Mouse (Mus musculus) left cerebral cortex, adult 8-10 months (tissue): ENCODE data around the gene Ndufb7. TPM values are rescaled to one million over a fixed set of nuclear protein-coding genes. Genes with fewer than 3 reads are reported as not detected.
"Not testable (repeated sequence)": the region's sequence is repeated elsewhere in the genome, so short reads cannot be mapped to it uniquely, and the experiment has no call there.

Experiments used
- DNase-seq, 2 experiments: peaks; one replicate each; pipeline ENCODE4 v3.0.0; 2022; ENCODE audit warnings: low spot score in 2 of 2
- total RNA-seq, 4 experiments: library from RNA; stranded (reverse); gene quantifications; 2 replicates each; pipeline ENCODE4 v1.2.4; 2022

The Ndufb7 gene
- total RNA-seq: 100 to 1,000 TPM; 115 to 152 (median 134) TPM

GRCm38 (mm10) chr8:83566469-83567395 is at the start of gene Ndufb7:
Gene Ndufb7 (plus strand): TSS chr8:83566671.
- DNase-seq: peak; percentile 93 to 95

DNA sequence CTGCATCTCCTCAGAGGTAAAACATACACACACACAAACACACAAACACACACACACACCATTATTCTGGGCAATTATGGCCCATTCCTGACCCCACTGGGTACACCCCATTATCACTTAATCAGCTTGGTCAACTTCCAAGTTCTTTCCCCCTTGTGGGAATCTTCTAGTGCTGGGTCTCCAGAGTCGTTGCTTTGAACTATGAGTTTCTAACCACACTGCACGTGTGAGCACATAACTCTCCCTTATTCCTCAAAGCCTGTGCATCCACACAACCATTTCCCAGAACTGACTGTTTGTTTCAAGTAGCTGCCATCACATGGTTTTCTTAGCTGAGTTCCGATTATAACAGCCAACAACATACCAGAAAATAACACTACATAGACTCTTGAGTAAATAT is 46.0 kb upstream of the Ndufb7 start:
- DNase-seq: no peak

DNA sequence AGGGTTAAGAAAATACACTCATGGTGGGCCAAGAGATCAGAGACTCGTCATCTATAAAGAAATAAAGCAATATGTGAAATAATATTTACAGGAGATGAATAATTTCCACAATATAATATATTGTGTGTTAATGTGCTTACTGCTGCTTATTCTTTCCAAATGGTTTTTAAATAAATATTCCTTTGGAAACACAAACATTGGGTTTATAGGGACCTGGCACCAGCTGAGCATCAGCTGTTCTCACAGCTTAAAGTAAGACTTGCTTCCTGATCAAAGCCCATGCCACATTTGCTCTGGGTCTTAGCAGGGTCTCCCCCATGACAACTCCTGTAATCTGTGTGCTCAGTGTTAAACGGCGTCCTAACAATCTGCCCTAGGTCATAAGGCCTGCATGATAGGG is 45.6 kb upstream of the Ndufb7 start:
- not testable (repeated sequence) for DNase-seq

- no peak for DNase-seq
These were observed 45.2 kb upstream of the Ndufb7 start for GRCm38 (mm10) chr8:83521310-83521709.

DNA sequence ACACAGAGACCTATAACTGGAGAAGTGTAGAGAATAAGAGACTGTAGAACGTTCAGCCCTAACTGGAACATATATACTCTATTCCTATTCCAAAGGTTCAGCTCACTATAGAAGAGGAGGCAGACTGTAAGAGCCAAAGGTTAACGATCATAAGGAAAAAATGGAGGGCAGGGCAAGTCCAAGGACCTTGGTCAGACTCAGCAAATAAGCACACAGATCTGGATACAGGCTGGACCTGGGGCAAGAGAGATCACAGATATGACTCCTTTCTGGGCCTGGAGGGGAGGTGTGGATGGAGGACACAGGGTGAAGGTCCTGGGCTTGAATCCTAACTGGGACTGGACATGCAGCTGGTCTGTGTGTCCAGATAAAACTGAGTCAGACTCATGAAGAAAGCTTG is 31.7 kb upstream of the Ndufb7 start:
- DNase-seq: no peak

GRCm38 (mm10) chr8:83535736-83536135 is 30.7 kb upstream of the Ndufb7 start, which contains the start of gene Olfr370:
Gene Olfr370 (plus strand): TSS chr8:83535780.
- no peak for DNase-seq

DNA sequence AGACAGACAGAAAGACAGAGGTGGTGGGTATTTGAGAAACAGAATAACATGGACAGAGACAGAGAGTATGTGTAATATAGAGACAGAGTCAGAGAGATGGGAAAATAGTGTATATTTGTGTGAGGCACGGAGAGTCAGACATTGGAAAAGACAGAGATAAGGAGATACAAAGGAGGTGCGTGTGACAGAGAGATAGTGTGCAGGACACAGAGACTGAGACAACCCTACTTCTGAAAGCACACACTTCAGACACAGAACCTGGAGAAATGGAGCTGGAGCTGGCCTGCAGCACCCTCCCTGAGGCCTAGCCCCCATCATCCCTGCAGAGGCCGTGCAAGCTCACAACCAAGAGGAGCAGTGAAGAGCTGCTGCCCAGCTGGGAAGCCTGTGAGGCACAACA is 3.8 kb upstream of the Ndufb7 start:
- no peak for DNase-seq

GRCm38 (mm10) chr8:83563246-83563645 is 3.2 kb upstream of the Ndufb7 start:
- no peak for DNase-seq

GRCm38 (mm10) chr8:83565731-83566375 is 618 bp upstream of the Ndufb7 start:
- DNase-seq: peak in 1 of 2 experiments; percentile 12

DNA sequence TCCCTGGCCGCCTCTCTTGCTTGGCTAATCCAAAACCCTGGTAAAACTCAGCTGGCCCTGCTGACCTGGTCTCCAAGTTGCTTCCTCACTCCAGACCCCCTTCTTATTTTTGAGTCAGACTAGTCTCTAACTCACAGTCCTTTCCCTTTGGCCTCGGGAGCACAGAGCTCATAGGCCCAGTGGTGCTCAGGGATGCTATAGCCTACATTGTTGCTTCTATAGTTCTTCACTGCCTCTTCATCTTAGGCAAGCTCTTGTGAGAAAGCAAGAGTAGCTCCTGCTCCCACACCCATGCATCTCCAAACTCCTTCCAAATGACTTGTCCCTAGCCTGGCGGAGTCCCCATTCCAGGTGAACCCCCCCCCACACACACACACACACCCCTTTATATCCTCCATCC is 1.2 kb downstream of the Ndufb7 start:
- DNase-seq: no peak

DNA sequence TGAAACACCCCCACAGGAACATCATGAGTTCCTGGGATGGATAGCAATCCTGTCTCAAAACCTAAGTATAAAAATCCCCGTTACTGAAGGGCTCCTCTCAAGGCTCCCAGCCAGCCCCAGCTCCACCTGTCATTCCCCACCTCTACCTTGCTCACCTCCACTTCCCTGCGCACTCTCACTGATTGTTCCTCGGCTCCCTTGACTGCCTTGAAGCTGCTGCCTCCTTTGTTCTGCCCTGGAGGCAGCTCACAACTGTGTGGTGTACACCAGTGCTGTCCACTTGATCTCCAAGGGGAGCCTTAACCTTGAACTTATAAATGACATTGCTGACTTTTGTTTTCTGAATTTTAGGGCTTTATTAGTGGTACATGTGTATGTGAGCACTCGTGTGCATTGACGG is 1.7 kb downstream of the Ndufb7 start:
- DNase-seq: no peak

GRCm38 (mm10) chr8:83568755-83569154 is 2.3 kb downstream of the Ndufb7 start:
- no peak for DNase-seq

GRCm38 (mm10) chr8:83569165-83569564 is 2.7 kb downstream of the Ndufb7 start:
- DNase-seq: no peak

GRCm38 (mm10) chr8:83570272-83571000 is 4.0 kb downstream of the Ndufb7 start:
- DNase-seq: peak in 1 of 2 experiments; percentile 16

GRCm38 (mm10) chr8:83571001-83571340 is 4.5 kb downstream of the Ndufb7 start:
- DNase-seq: not testable (repeated sequence)

- DNase-seq: peak in 1 of 2 experiments; percentile 12
These were observed 5.3 kb downstream of the Ndufb7 start for GRCm38 (mm10) chr8:83571791-83572190.

GRCm38 (mm10) chr8:83572246-83572812 is 5.9 kb downstream of the Ndufb7 start:
- DNase-seq: no peak

DNA sequence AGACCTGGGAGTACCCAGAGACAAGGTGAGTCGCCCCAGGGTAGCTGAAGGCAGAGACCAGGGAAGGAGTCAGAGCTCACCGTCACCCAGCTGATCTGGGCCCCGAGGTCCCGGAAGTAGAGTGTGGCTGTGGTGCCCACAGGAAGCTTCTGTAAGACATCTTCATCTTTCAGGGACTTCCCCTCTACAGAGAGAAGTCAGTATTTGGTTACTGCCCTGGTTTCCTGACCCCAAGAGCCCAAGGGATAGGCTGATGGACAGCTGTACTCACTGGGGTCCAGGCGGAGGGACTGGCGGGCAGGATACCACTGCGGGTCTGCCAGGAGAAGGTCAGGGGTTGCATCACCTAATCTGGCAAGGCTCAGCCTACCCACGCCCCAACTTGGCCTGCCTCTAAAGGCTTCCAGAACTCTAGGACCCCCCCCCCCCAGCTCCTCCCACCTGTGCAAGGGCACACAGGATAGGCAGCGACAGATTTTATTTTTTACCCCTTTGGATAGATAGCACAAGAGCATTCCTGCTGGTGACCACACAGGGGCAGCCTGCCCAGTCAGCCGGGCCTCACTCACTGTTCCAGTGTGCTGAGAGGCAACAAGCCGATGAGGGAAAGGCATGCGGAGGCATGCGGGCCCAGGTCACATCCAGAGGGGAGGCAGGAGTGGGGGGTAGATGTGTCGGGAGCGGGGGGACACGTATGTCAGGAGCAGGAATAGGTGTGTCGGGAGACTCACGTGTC is 6.8 kb downstream of the Ndufb7 start:
- peak; percentile 8 to 23 for DNase-seq

GRCm38 (mm10) chr8:83574631-83575315 is 8.3 kb downstream of the Ndufb7 start:
- no peak for DNase-seq
